Mouse (Mus musculus) T-helper 17 cell (primary cell): ENCODE results near the gene Nmnat3.

Source experiments
- in situ Hi-C, 2 experiments: fragments of 300-600 bp; cut with MboI, MseI; formaldehyde crosslinking; loops; 1 replicate in 1 of 2; 2 replicates in 1 of 2; pipeline ENCODE4 v1.15.1; 2025; ENCODE audit warnings: high pct_unique_total_duplicates in 2 of 2

The Nmnat3 gene

GRCm38 (mm10) chr9:98417919-98418318, 130.7 kb downstream of the Nmnat3 start:
- in situ Hi-C loops, result loop anchor here in 1 of 2 experiments (5.0 kb wide), 1 partner anchor 124 kb away; no protein-coding TSS in a partner anchor

DNA sequence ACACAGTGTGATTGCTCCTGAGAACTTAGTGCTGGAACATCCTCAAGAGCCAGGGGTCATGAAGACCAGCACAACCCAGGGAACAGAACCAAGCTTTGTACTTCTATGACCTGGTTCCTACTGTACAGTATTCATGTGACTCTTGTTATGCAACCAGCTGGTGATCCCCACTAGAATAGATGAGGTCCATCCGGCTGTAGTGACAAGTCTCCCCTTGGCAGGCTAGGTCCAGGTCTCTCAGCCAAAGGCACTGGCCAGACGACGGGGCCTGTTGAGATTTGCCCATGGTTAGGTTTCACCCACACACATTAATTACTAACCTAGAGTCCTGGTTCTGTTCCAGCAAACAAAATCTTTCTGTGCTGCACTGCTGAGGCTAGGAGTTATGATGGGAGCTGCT, 131.1 kb downstream of the Nmnat3 start:
- in situ Hi-C loops, result loop anchor here in 1 of 2 experiments (5.0 kb wide), 1 partner anchor 124 kb away; no protein-coding TSS in a partner anchor

GRCm38 (mm10) chr9:98420666-98421065, 133.4 kb downstream of the Nmnat3 start:
- in situ Hi-C loops, result no loop called here

DNA sequence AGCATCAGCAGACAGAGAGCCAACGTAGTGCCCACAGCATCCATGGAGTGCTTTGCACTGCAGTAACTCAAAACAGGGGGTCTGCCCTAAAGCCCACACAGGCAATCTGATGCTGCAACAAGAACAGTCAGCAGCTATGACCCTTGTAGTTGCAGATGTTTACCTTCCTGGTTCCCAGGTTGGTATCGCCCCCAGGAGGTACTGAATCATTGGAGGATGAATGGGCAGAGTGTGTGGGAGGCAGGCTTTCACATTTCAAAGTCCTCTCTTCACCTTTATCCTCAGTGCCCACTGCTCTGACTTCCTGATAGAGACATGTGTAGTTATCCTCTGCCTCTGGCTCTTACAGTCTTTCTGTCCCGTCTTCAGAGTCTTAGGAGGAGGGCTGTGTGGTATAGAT, 134.7 kb downstream of the Nmnat3 start:
- in situ Hi-C loops, result no loop called here

- in situ Hi-C loops, result no loop called here
Observed at GRCm38 (mm10) chr9:98422656-98423055, 135.4 kb downstream of the Nmnat3 start, which contains the start of gene Rbp1. TSS of gene Rbp1 (plus strand) at chr9:98422961.

DNA sequence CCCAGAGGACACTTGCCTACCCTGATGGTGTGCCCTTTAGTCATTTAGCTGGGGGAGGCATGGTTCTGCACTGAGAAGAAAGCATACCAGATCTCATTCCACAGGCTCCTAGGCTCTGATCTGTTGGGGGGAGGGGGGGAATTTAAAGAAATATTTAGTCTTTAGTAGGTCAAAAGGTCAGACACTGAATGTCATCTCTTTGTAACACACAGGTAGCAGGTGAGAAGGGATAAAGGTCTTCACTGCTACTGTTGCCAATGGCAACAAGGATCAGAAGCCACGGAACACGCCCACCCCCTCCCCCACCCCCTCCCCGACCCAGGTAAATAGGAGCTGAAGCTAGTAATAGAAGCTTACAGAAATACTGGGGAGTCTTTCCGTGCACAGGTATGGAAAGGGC, 136.5 kb downstream of the Nmnat3 start:
- in situ Hi-C loops, result no loop called here

GRCm38 (mm10) chr9:98424291-98424690, 137.1 kb downstream of the Nmnat3 start:
- in situ Hi-C loops, result no loop called here

DNA sequence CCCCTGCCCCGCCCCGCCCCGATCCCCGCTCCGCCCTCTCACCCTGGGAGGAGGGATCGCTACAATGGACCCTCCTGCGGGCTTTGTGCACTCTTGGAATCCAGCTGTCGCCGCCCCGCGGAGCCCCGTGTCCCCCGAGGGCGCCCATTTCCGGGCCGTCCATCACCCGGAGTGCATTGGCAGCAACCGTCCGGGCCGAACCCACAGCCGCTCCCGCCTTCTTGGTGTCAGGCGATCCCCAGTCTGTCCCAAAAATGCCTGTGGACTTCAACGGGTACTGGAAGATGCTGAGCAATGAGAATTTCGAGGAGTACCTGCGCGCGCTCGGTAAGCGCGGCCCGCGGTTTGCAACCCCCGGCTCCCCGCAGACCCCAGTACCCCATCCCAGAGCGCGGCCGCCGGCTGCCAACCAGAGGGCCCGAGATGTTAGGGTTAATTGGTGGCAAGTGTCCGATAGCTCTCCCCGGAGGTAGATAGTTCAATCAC, 137.5 kb downstream of the Nmnat3 start:
- in situ Hi-C loops, result no loop called here

GRCm38 (mm10) chr9:98425351-98425880, 138.2 kb downstream of the Nmnat3 start:
- in situ Hi-C loops, result no loop called here

DNA sequence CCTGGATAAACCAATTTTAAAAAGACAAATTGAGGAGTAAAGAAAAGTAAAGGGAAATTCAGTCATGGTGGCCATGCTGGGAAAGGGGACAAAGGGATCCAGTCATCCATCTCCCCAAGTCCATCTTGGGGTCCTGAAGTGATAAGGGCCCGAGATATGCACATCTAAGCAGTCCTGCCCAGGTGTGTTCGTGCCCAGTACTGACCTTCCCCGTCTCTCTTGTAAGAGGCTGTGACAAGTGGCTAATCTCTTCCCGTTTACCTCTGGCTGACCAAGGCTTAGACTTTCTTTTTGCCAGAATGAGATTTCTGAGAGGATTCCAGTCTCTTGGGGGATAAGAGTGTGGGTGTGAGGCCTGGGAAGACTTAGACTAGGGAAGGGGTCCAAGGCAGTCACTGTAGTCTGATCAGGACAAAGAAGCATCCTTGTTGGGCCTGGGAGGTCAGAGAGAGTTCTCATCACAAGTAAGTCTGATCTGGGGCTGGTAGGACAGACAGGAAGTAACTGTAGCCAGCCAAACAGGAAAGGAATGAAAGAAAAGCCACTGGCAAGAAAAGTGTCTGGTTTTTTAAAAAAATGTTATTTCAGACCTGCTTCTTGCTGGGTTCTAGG, 140.8 kb downstream of the Nmnat3 start:
- in situ Hi-C loops, result no loop called here

DNA sequence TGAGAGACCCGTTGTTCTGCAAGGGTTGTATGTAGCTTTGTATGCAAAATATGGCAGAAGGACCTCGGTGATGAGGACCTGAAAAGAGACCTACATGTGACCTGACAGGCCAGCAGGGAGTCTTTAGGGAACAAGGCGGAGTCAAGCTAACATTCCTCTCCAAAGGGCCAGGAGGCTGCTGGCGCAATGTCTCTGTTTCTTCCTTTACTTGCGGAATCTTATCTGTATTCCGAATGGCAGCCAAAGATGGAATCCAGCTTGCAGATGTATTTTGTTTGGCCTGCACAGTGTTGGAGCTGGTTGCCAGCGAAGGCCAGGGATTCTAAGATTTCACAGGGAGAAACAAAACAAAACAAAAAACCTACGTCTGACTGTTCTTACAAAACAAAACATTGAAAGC, 141.5 kb downstream of the Nmnat3 start:
- in situ Hi-C loops, result no loop called here

- in situ Hi-C loops, result no loop called here
Observed at GRCm38 (mm10) chr9:98429806-98430205, 142.6 kb downstream of the Nmnat3 start.

GRCm38 (mm10) chr9:98430528-98430927, 143.3 kb downstream of the Nmnat3 start:
- in situ Hi-C loops, result no loop called here

DNA sequence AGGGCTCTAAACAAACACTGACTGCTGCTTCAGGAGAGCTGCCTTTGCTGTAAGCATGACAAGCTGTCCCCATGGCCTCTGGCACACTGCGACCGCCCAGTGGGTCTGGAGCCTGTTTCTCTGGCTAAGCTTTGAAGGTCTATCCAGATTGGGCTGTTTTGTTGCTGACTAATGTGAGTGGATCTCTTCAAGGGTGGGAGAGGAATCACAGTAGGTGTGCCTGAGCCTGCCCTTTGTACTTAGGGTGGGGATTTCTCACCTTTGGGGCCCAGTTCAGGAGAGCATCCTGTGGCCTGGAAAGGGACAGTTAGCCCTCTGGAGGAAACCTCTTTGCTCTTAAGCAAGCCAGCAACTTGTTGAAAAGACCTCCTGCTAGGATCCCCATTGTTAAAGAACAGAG, 145.8 kb downstream of the Nmnat3 start:
- in situ Hi-C loops, result no loop called here

- in situ Hi-C loops, result no loop called here
Observed at GRCm38 (mm10) chr9:98433956-98434588, 146.8 kb downstream of the Nmnat3 start.

DNA sequence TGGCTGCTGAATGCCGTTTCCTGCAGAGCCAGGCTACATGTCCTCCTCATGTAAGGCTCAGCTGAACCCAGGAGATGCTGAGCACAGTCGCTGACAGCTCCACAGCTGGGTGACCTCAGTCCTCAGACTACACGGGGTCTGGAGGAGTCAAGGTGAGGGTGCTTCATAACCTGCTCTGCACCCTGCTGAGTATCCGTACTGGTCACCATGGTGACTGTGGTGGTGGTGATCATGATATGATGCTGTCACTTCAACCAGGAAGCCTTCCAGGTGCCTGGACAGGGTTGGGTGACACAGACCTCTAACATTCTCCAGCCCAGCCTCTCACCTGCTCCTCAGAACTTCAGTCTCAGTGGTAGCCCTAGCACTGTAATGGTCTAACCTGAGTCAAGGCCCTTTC, 150.6 kb downstream of the Nmnat3 start:
- in situ Hi-C loops, result no loop called here

DNA sequence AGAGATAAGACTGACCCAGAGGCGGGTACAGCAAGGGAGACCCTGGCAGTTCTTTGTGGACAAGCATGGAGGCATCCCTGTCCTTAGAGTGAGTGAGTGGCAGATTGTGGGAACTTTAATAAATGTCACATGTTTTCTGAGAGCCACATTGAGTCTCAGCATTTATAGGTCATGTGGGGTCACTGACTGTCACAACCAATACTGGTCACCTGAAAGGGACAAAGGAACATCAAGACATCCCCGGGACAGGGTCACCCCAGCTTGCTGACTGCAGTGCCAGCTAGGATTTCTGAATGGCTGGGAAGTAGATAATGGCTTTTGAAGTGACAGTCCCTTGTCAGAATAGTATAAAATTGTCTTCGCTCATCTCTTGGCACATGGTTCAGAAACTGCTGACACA, 151.9 kb downstream of the Nmnat3 start:
- in situ Hi-C loops, result no loop called here

GRCm38 (mm10) chr9:98442638-98443037, 155.4 kb downstream of the Nmnat3 start:
- in situ Hi-C loops, result no loop called here

GRCm38 (mm10) chr9:98445359-98446149, 158.3 kb downstream of the Nmnat3 start:
- in situ Hi-C loops, result no loop called here

GRCm38 (mm10) chr9:98450976-98451375, 163.7 kb downstream of the Nmnat3 start:
- in situ Hi-C loops, result no loop called here

DNA sequence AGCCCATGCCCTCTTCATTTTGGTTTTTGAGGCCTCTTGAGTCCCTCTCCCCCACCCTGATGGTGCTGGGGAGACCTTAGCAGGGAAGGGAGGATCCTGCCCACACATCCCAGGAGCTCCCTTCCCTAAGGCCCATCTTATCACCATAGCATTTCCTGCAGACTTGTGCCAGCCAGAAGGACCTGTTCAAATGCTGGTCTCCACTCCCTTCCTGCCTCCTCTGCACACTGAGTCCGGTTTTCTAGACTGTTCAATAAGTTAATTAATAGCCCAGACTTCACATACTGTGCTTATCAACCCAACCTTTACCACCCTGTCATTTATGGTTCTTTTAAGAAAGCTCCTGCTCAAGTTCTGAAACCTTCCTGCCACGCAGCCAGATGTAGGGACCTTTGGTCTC, 179.5 kb downstream of the Nmnat3 start:
- in situ Hi-C loops, result no loop called here
